Mouse (Mus musculus) v-Abl transformed pro-B cells (cell line): ENCODE data around the gene Ankrd55.
"Not testable (repeated sequence)": the region's sequence is repeated elsewhere in the genome, so short reads cannot be mapped to it uniquely, and the experiment has no call there.

Source experiments
- in situ Hi-C, 2 experiments: fragments of 400-800 bp; cut with MboI; formaldehyde crosslinking; loops; one replicate each; pipeline ENCODE4 v1.15.1; 2025; ENCODE audit not compliant: unreplicated experiment in 2 of 2

Ankrd55 gene

GRCm38 (mm10) chr13:112407776-112408490, 119.7 kb downstream of the Ankrd55 start:
- in situ Hi-C loops, result no loop called here

- in situ Hi-C loops, result no loop called here
These were observed 120.5 kb downstream of the Ankrd55 start for GRCm38 (mm10) chr13:112408701-112409100.

- in situ Hi-C loops, result no loop called here
These were observed 121.1 kb downstream of the Ankrd55 start for GRCm38 (mm10) chr13:112409331-112409730.

- in situ Hi-C loops, result no loop called here
These were observed 121.6 kb downstream of the Ankrd55 start for GRCm38 (mm10) chr13:112409851-112410250.

- in situ Hi-C loops, result no loop called here
These were observed 122.2 kb downstream of the Ankrd55 start for GRCm38 (mm10) chr13:112410461-112410860.

- in situ Hi-C loops, result no loop called here
These were observed 123.1 kb downstream of the Ankrd55 start for GRCm38 (mm10) chr13:112411216-112411822.

- in situ Hi-C loops, result no loop called here
These were observed 124.0 kb downstream of the Ankrd55 start for GRCm38 (mm10) chr13:112412251-112412650.

GRCm38 (mm10) chr13:112412824-112413223, 124.6 kb downstream of the Ankrd55 start:
- in situ Hi-C loops, result no loop called here

GRCm38 (mm10) chr13:112413611-112414010, 125.4 kb downstream of the Ankrd55 start:
- in situ Hi-C loops, result no loop called here

- in situ Hi-C loops, result no loop called here
These were observed 127.6 kb downstream of the Ankrd55 start for GRCm38 (mm10) chr13:112415896-112416295.

GRCm38 (mm10) chr13:112416410-112417162, 128.3 kb downstream of the Ankrd55 start:
- in situ Hi-C loops, result no loop called here

GRCm38 (mm10) chr13:112417163-112417523, 128.9 kb downstream of the Ankrd55 start:
- in situ Hi-C loops, result no loop called here

- in situ Hi-C loops, result no loop called here
These were observed 129.7 kb downstream of the Ankrd55 start for GRCm38 (mm10) chr13:112417861-112418423.

GRCm38 (mm10) chr13:112418595-112418994, 130.3 kb downstream of the Ankrd55 start:
- in situ Hi-C loops, result no loop called here

GRCm38 (mm10) chr13:112424212-112424611, 136.0 kb downstream of the Ankrd55 start:
- in situ Hi-C loops, result no loop called here

GRCm38 (mm10) chr13:112424635-112425034, 136.4 kb downstream of the Ankrd55 start:
- in situ Hi-C loops, result no loop called here

- in situ Hi-C loops, result no loop called here
These were observed 137.0 kb downstream of the Ankrd55 start for GRCm38 (mm10) chr13:112425181-112425654.

GRCm38 (mm10) chr13:112426265-112427135, 138.2 kb downstream of the Ankrd55 start:
- in situ Hi-C loops, result no loop called here

GRCm38 (mm10) chr13:112427136-112427470, 138.9 kb downstream of the Ankrd55 start:
- in situ Hi-C loops, result not testable (repeated sequence)

GRCm38 (mm10) chr13:112427521-112427920, 139.3 kb downstream of the Ankrd55 start:
- in situ Hi-C loops, result no loop called here
